Mouse (Mus musculus) macrophage (primary cell): ENCODE measurements around the gene Odr4. TPM values are rescaled to one million over a fixed set of nuclear protein-coding genes. Genes with fewer than 3 reads are reported as not detected.

ENCODE experiments used
- H3K27ac ChIP-seq: fragments of 350-480 bp; formaldehyde crosslinking; 2 replicates; pipeline ENCODE4 v1.9.0; 2021
- H3K36me3 ChIP-seq: fragments of 350-480 bp; formaldehyde crosslinking; 2 replicates; pipeline ENCODE4 v1.9.0; 2021; ENCODE audit errors: inconsistent target
- H3K4me3 ChIP-seq: fragments of 350-480 bp; formaldehyde crosslinking; 2 replicates; pipeline ENCODE4 v1.9.0; 2021; ENCODE audit errors: inconsistent target
- H3K79me2 ChIP-seq: fragments of 350-480 bp; formaldehyde crosslinking; 2 replicates; pipeline ENCODE4 v1.9.0; 2021; ENCODE audit errors: inconsistent target
- WGBS: methylation state at CpG from one replicate; pipeline ENCODE4 v1.1.7; 2026; ENCODE audit warnings: inconsistent platforms; ENCODE audit not compliant: missing documents; 5-methylcytosine and 5-hydroxymethylcytosine counted together
- polyA plus RNA-seq: library from polyadenylated mRNA; stranded (reverse); fragments of 250-400 nt; gene quantifications from 3 replicates; pipeline ENCODE4 v1.2.4, GENCODE M21; 2018; ENCODE audit warnings: inconsistent platforms

The Odr4 gene
- polyA plus RNA-seq, 1 experiment from 2014 or later = 54.8 TPM

GRCm38 (mm10) chr1:150389390-150390129 is 3.3 kb downstream of the Odr4 start:
- peaks cover 46% of the 10 kb centered on the region for H3K36me3 ChIP-seq
- H3K27ac ChIP-seq = no peak overlapping the region
- no peak overlapping the region for H3K4me3 ChIP-seq
- H3K79me2 ChIP-seq = peaks cover 31% of the 10 kb centered on the region
- WGBS = 93% methylated on average over 6 of the region's 6 CpGs

- Histone ChIP-seq H3K4me3 (no peak overlapping the region), H3K27ac (no peak overlapping the region), H3K36me3 (peaks cover 58% of the 10 kb centered on the region), H3K79me2 (peaks cover 20% of the 10 kb centered on the region)
- 81% methylated on average over 9 of the region's 9 CpGs for WGBS
These were observed 5.3 kb downstream of the Odr4 start for GRCm38 (mm10) chr1:150387572-150387971.

- WGBS = 98% methylated on average over 4 of the region's 4 CpGs
These were observed 8.7 kb downstream of the Odr4 start for GRCm38 (mm10) chr1:150384138-150384537.

GRCm38 (mm10) chr1:150374247-150374646 is 18.6 kb downstream of the Odr4 start:
- Histone ChIP-seq H3K79me2 (no peaks in the 10 kb centered on the region), H3K4me3 (no peak overlapping the region), H3K36me3 (peaks cover 21% of the 10 kb centered on the region), H3K27ac (no peak overlapping the region)
- 72% methylated on average over 2 of the region's 2 CpGs for WGBS

More at GRCm38 (mm10) chr1:150384138-150384537, 8.7 kb downstream of the Odr4 start:
- Histone ChIP-seq H3K4me3 (no peak overlapping the region), H3K36me3 (peaks cover 86% of the 10 kb centered on the region), H3K27ac (no peak overlapping the region), H3K79me2 (no peaks in the 10 kb centered on the region)

GRCm38 (mm10) chr1:150372895-150373294 is 20.0 kb downstream of the Odr4 start:
- Histone ChIP-seq H3K27ac (no peak overlapping the region), H3K4me3 (no peak overlapping the region), H3K36me3 (peaks cover 23% of the 10 kb centered on the region; the same call in 1 of the 2 replicates), H3K79me2 (no peaks in the 10 kb centered on the region)
- WGBS = 87% methylated on average over 3 of the region's 3 CpGs

GRCm38 (mm10) chr1:150360864-150361263 is 32.0 kb downstream of the Odr4 start:
- no peak overlapping the region for H3K27ac ChIP-seq
- no peak overlapping the region for H3K4me3 ChIP-seq
- H3K79me2 ChIP-seq = no peaks in the 10 kb centered on the region
- peaks cover 31% of the 10 kb centered on the region for H3K36me3 ChIP-seq
- WGBS = 100% methylated on average over 1 of the region's 1 CpGs

GRCm38 (mm10) chr1:150335111-150335510 is 57.8 kb downstream of the Odr4 start:
- H3K4me3 ChIP-seq = no peak overlapping the region
- H3K79me2 ChIP-seq = no peaks in the 10 kb centered on the region
- 44% methylated on average over 2 of the region's 2 CpGs for WGBS
- no peaks in the 10 kb centered on the region for H3K36me3 ChIP-seq
- no peak overlapping the region for H3K27ac ChIP-seq

GRCm38 (mm10) chr1:150319205-150319604 is 73.7 kb downstream of the Odr4 start, which contains the start of gene Pdc:
Gene Pdc, plus strand, starts transcription at chr1:150319417.
- Histone ChIP-seq H3K79me2 (no peaks in the 10 kb centered on the region), H3K4me3 (no peak within 1 kb of the TSS), H3K27ac (no peak within 1 kb of the TSS), H3K36me3 (no peaks in the 10 kb centered on the region)
- WGBS = 93% methylated on average over 1 of the region's 1 CpGs

Other genes with a start within 250 kb of the Odr4 start
- gene Pdc, start 73.7 kb downstream of the Odr4 start, polyA plus RNA-seq = not detected in 3 replicates
- gene Tpr, start 242 bp downstream of the Odr4 start, polyA plus RNA-seq = 134 to 338 TPM (median 134 TPM) in 3 replicates
- gene Prg4, start 73.1 kb upstream of the Odr4 start, polyA plus RNA-seq = not detected in 3 replicates